Mouse (Mus musculus) neural tube, embryonic 15.5 days (tissue): Measurements from ENCODE around the gene Srd5a2. TPM values are rescaled to one million over a fixed set of nuclear protein-coding genes. Genes with fewer than 3 reads are reported as not detected.
"Not testable (repeated sequence)": the region's sequence is repeated elsewhere in the genome, so short reads cannot be mapped to it uniquely, and the experiment has no call there.

Experiments used
- ATAC-seq: fragments of 200-750 bp; cut with Nextera tagmentation; 2 replicates; pipeline ENCODE4 v1.8.0; 2017; ENCODE audit warnings: mild to moderate bottlenecking, moderate TSS enrichment, moderate library complexity; ENCODE audit not compliant: low FRiP score
- H3K27ac ChIP-seq: fragments of 300-500 bp; sonication (generic); replicated peaks from 2 replicates; pipeline ENCODE4 v1.5.1; 2015; ENCODE audit warnings: mild to moderate bottlenecking, inconsistent platforms
- H3K27me3 ChIP-seq: fragments of 300-500 bp; sonication (generic); replicated peaks from 2 replicates; pipeline ENCODE4 v1.6.1; 2015; ENCODE audit warnings: inconsistent platforms
- H3K36me3 ChIP-seq: fragments of 300-500 bp; sonication (generic); 2 replicates; pipeline ENCODE4 v1.6.1; 2015; ENCODE audit warnings: inconsistent platforms
- H3K4me1 ChIP-seq: fragments of 300-500 bp; sonication (generic); 2 replicates; pipeline ENCODE4 v1.6.1; 2015; ENCODE audit warnings: inconsistent platforms
- H3K4me2 ChIP-seq: fragments of 300-500 bp; sonication (generic); 2 replicates; pipeline ENCODE4 v1.6.1; 2015; ENCODE audit warnings: inconsistent platforms, mild to moderate bottlenecking, moderate library complexity
- H3K4me3 ChIP-seq: fragments of 300-500 bp; sonication (generic); replicated peaks from 2 replicates; pipeline ENCODE4 v1.5.1; 2015; ENCODE audit warnings: mild to moderate bottlenecking, inconsistent platforms
- H3K9ac ChIP-seq: fragments of 300-500 bp; sonication (generic); replicated peaks from 2 replicates; pipeline ENCODE4 v1.6.1; 2015; ENCODE audit warnings: mild to moderate bottlenecking, inconsistent platforms
- H3K9me3 ChIP-seq: fragments of 300-500 bp; sonication (generic); replicated peaks from 2 replicates; pipeline ENCODE4 v1.6.1; 2016; ENCODE audit warnings: inconsistent platforms
- WGBS: fragments of 180-500 bp; shearing (Covaris S2); methylation state at CpG from one replicate; pipeline ENCODE4 v1.1.7; 2015; ENCODE audit warnings: mixed read lengths; 5-methylcytosine and 5-hydroxymethylcytosine counted together
- polyA plus RNA-seq: library from polyadenylated mRNA; unstranded; fragments of >200 nt; fragmentation: Nextera tagmentation; extraction: Ambion mirVana; gene quantifications from 2 replicates; pipeline ENCODE4 v1.2.1, GENCODE M21; 2015

The Srd5a2 gene
- polyA plus RNA-seq, result 0.24 and 0.33 TPM in 2 replicates

GRCm38 (mm10) chr17:74047210-74048082, at the start of gene Srd5a2:
TSS of gene Srd5a2 (minus strand) at chr17:74047916.
- WGBS, result 1% methylated on average over 45 of the region's 45 CpGs
- Histone ChIP-seq H3K27me3 (peaks cover 51% of the 10 kb centered on the region), H3K9me3 (no peaks in the 10 kb centered on the region), H3K9ac (no peak within 1 kb of the TSS), H3K36me3 (no peaks in the 10 kb centered on the region), H3K4me1 (peaks cover 15% of the 10 kb centered on the region), H3K4me2 (peak within 1 kb of the TSS; percentile 61), H3K4me3 (peak within 1 kb of the TSS; percentile 36), H3K27ac (no peak within 1 kb of the TSS)
- ATAC-seq, result no peak

DNA sequence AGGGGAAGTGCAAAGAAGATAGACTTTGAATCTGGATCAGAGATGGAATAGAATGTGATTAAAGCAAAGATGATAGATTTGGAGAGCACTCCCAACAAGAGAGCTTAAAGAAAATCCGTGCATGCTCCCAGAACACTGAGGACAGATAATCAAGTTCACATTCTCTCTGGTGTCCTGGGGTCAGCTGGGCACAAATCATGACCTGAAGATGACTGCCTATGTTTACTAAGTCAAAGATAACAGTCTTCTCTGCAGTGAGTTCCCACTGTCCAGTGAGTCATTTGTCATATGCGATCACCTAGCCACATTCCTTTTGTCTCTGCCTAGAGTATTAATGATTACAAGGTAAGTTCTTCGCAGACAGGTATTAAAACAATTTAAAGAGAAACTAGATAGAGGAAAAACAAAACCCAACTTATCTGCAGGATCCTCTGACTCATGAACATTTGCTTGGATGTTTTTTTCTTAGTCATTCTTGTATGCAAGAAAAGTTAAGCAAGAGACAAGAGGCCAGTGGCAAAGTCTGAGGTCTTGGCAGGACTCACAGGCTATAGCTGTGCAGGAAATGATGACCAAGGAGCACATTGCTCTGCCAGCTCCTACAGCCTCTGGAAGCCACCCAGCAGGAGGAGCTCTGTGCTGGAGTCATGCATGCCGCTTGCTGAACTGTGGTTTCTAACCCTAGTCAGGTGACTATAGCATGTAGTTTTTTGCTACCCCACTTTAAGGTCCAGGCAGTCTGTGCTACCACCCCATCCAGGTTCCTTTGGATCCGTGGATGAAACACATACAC, 41.4 kb upstream of the Srd5a2 start:
- H3K9ac ChIP-seq, result no peak overlapping the region
- no peak overlapping the region for H3K27ac ChIP-seq
- no peak overlapping the region for H3K4me2 ChIP-seq
- H3K27me3 ChIP-seq, result no peaks in the 10 kb centered on the region
- H3K9me3 ChIP-seq, result no peaks in the 10 kb centered on the region
- H3K4me1 ChIP-seq, result no peaks in the 10 kb centered on the region
- ATAC-seq, result no peak
- WGBS, result 90% methylated on average over 5 of the region's 5 CpGs
- no peak overlapping the region for H3K4me3 ChIP-seq
- no peaks in the 10 kb centered on the region for H3K36me3 ChIP-seq

- no peaks in the 10 kb centered on the region for H3K9me3 ChIP-seq
- no peak overlapping the region for H3K4me2 ChIP-seq
- H3K27me3 ChIP-seq, result no peaks in the 10 kb centered on the region
- no peaks in the 10 kb centered on the region for H3K4me1 ChIP-seq
- no peaks in the 10 kb centered on the region for H3K36me3 ChIP-seq
- H3K27ac ChIP-seq, result no peak overlapping the region
- WGBS, result 80% methylated on average over 2 of the region's 2 CpGs
- no peak overlapping the region for H3K4me3 ChIP-seq
- H3K9ac ChIP-seq, result no peak overlapping the region
- no peak for ATAC-seq
Measured at GRCm38 (mm10) chr17:74088016-74088415, 40.3 kb upstream of the Srd5a2 start.

GRCm38 (mm10) chr17:74083370-74083769, 35.7 kb upstream of the Srd5a2 start:
- Histone ChIP-seq H3K27ac (no peak overlapping the region), H3K27me3 (no peaks in the 10 kb centered on the region), H3K9ac (no peak overlapping the region), H3K4me1 (no peaks in the 10 kb centered on the region), H3K4me3 (no peak overlapping the region), H3K4me2 (no peak overlapping the region), H3K9me3 (no peaks in the 10 kb centered on the region), H3K36me3 (no peaks in the 10 kb centered on the region)
- ATAC-seq, result no peak
- WGBS, result 86% methylated on average over 4 of the region's 4 CpGs

DNA sequence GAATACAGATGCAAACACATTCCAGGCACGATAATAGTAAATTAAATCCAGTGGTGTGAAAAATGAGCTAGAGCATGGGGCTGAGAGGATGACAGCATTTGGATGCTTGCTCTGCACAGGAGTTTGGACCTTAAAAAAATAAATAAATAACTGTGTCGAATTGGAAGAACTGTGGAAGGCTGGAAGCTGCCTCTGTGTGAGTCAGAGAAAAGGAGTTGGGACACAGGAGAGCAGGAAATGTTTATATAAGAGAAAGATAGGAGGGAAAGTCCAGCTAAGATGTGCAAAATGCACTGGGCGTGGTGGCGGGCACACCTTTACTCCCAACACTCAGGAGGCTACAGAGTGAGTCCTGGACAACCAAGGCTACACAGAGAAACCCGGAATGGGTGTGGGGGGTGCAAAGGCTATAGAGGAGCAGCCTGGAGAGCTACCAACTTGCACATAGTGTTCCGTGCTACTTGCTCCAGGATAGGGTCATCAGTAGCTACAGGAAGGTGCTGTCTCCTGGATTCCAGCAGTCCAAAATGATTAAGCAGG, 32.4 kb upstream of the Srd5a2 start:
- no peak overlapping the region for H3K27ac ChIP-seq
- H3K4me2 ChIP-seq, result no peak overlapping the region
- WGBS, result 83% methylated on average over 6 of the region's 6 CpGs
- H3K4me3 ChIP-seq, result no peak overlapping the region
- ATAC-seq, result no peak
- no peaks in the 10 kb centered on the region for H3K36me3 ChIP-seq
- no peaks in the 10 kb centered on the region for H3K27me3 ChIP-seq
- no peak overlapping the region for H3K9ac ChIP-seq
- H3K9me3 ChIP-seq, result no peaks in the 10 kb centered on the region
- H3K4me1 ChIP-seq, result no peaks in the 10 kb centered on the region

- Histone ChIP-seq H3K4me1 (no peaks in the 10 kb centered on the region), H3K9me3 (no peaks in the 10 kb centered on the region), H3K4me3 (no peak overlapping the region), H3K9ac (no peak overlapping the region), H3K36me3 (no peaks in the 10 kb centered on the region), H3K4me2 (no peak overlapping the region), H3K27ac (no peak overlapping the region), H3K27me3 (no peaks in the 10 kb centered on the region)
- WGBS, result 91% methylated on average over 13 of the region's 13 CpGs
- ATAC-seq, result no peak
Measured at GRCm38 (mm10) chr17:74078776-74079495, 31.2 kb upstream of the Srd5a2 start.

DNA sequence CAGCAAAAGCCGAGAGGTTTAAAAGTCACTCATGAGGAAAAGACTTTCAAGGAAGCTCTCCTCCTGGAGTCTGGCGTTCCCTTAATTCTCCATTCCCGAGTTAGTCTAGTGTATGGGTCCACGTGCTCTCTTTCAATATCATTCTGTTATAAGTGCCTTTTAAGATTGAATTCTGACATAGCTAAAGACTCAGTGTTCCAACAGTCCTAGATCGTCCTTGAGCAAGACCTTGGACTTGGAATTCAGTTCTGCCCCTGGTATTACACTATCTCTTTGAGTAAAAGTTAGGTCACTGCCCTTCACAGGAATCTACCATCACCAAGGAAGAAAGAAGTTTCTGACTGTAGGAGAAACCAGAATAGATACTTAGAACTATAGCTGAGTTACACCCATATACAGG, 25.4 kb upstream of the Srd5a2 start:
- not testable (repeated sequence) for H3K36me3 ChIP-seq, H3K4me3 ChIP-seq, H3K27me3 ChIP-seq, H3K9me3 ChIP-seq, H3K4me2 ChIP-seq, ATAC-seq, H3K9ac ChIP-seq, H3K4me1 ChIP-seq, H3K27ac ChIP-seq
- 89% methylated on average over 5 of the region's 5 CpGs for WGBS

DNA sequence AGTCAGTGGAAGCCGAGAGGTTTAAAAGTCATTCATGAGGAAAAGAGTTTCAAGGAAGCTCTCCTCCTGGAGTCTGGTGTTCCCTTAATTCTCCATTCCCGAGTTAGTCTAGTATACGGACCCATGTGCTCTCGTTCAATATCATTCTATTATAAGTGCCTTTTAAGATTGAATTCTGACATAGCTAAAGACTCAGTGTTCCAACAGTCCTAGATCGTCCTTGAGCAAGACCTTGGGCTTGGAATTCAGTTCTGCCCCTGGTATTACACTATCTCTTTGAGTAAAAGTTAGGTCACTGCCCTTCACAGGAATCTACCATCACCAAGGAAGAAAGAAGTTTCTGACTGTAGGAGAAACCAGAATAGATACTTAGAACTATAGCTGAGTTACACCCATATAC, 15.0 kb upstream of the Srd5a2 start:
- not testable (repeated sequence) for H3K4me1 ChIP-seq, ATAC-seq, H3K9me3 ChIP-seq, H3K27me3 ChIP-seq, H3K9ac ChIP-seq, H3K4me3 ChIP-seq, H3K27ac ChIP-seq, H3K36me3 ChIP-seq, H3K4me2 ChIP-seq
- 93% methylated on average over 5 of the region's 5 CpGs for WGBS

- no peaks in the 10 kb centered on the region for H3K9me3 ChIP-seq
- no peak overlapping the region; the same call in 1 of the 2 replicates for H3K4me3 ChIP-seq
- WGBS, result 2% methylated on average over 19 of the region's 19 CpGs
- ATAC-seq, result no peak
- H3K4me2 ChIP-seq, result peak overlapping the region; percentile 61
- peaks cover 15% of the 10 kb centered on the region for H3K4me1 ChIP-seq
- peaks cover 51% of the 10 kb centered on the region for H3K27me3 ChIP-seq
- no peak overlapping the region for H3K9ac ChIP-seq
- H3K27ac ChIP-seq, result no peak overlapping the region
- H3K36me3 ChIP-seq, result no peaks in the 10 kb centered on the region
Measured at GRCm38 (mm10) chr17:74048229-74048816, 607 bp upstream of the Srd5a2 start.

GRCm38 (mm10) chr17:74043754-74044153, 4.0 kb downstream of the Srd5a2 start:
- H3K9me3 ChIP-seq, result no peaks in the 10 kb centered on the region
- H3K4me3 ChIP-seq, result no peak overlapping the region
- ATAC-seq, result no peak
- peaks cover 33% of the 10 kb centered on the region for H3K27me3 ChIP-seq
- 56% methylated on average over 4 of the region's 4 CpGs for WGBS
- no peaks in the 10 kb centered on the region for H3K36me3 ChIP-seq
- H3K4me1 ChIP-seq, result peaks cover 15% of the 10 kb centered on the region
- H3K9ac ChIP-seq, result no peak overlapping the region
- H3K4me2 ChIP-seq, result no peak overlapping the region
- no peak overlapping the region for H3K27ac ChIP-seq
